Mouse (Mus musculus) right cerebral cortex, adult 18-20 months (tissue): ENCODE measurements around the gene Itgb6.
A peak's percentile ranks its signal among the peaks of the same experiment; 100 is the strongest.

Source experiments
- DNase-seq: peaks from one replicate; pipeline ENCODE4 v3.0.0; 2022; ENCODE audit warnings: mixed read lengths

Gene Itgb6

GRCm38 (mm10) chr2:60663071-60663470 is 59.4 kb downstream of the Itgb6 start:
- no peak for DNase-seq

- no peak for DNase-seq
These were observed 62.5 kb downstream of the Itgb6 start for GRCm38 (mm10) chr2:60659993-60660392.

GRCm38 (mm10) chr2:60658992-60659391 is 63.5 kb downstream of the Itgb6 start:
- DNase-seq = no peak

- DNase-seq = no peak
These were observed 67.6 kb downstream of the Itgb6 start for GRCm38 (mm10) chr2:60654828-60655227.

GRCm38 (mm10) chr2:60650155-60650554 is 72.3 kb downstream of the Itgb6 start:
- no peak for DNase-seq

- DNase-seq = no peak
These were observed 74.8 kb downstream of the Itgb6 start for GRCm38 (mm10) chr2:60647650-60648049.

- DNase-seq = no peak
These were observed 75.9 kb downstream of the Itgb6 start for GRCm38 (mm10) chr2:60646583-60646982.

- DNase-seq = no peak
These were observed 79.0 kb downstream of the Itgb6 start for GRCm38 (mm10) chr2:60643406-60643805.

GRCm38 (mm10) chr2:60642606-60643005 is 79.8 kb downstream of the Itgb6 start:
- no peak for DNase-seq

GRCm38 (mm10) chr2:60640342-60640672 is 82.1 kb downstream of the Itgb6 start:
- DNase-seq = no peak

- no peak for DNase-seq
These were observed 82.7 kb downstream of the Itgb6 start for GRCm38 (mm10) chr2:60639617-60640341.

- no peak for DNase-seq
These were observed 85.3 kb downstream of the Itgb6 start for GRCm38 (mm10) chr2:60636910-60637761.

- DNase-seq = no peak
These were observed 86.0 kb downstream of the Itgb6 start for GRCm38 (mm10) chr2:60636481-60636880.

GRCm38 (mm10) chr2:60636038-60636437 is 86.4 kb downstream of the Itgb6 start:
- no peak for DNase-seq

GRCm38 (mm10) chr2:60632791-60633190 is 89.7 kb downstream of the Itgb6 start:
- no peak for DNase-seq

GRCm38 (mm10) chr2:60630304-60630703 is 92.1 kb downstream of the Itgb6 start:
- no peak for DNase-seq

- DNase-seq = no peak
These were observed 94.5 kb downstream of the Itgb6 start for GRCm38 (mm10) chr2:60627952-60628351.

GRCm38 (mm10) chr2:60627515-60627914 is 94.9 kb downstream of the Itgb6 start:
- no peak for DNase-seq

GRCm38 (mm10) chr2:60625766-60626165 is 96.7 kb downstream of the Itgb6 start:
- DNase-seq = no peak

GRCm38 (mm10) chr2:60622161-60622560 is 100.3 kb downstream of the Itgb6 start:
- DNase-seq = no peak

GRCm38 (mm10) chr2:60614758-60615157 is 107.7 kb downstream of the Itgb6 start:
- DNase-seq = peak; percentile 20

- DNase-seq = no peak
These were observed 108.6 kb downstream of the Itgb6 start for GRCm38 (mm10) chr2:60613857-60614228.

- DNase-seq = no peak
These were observed 109.3 kb downstream of the Itgb6 start for GRCm38 (mm10) chr2:60612906-60613856.
